Mouse (Mus musculus) lung, adult 2 months (tissue): Measurements from ENCODE around the gene Gsk3a. TPM values are rescaled to one million over a fixed set of nuclear protein-coding genes. Genes with fewer than 3 reads are reported as not detected.
A peak's percentile ranks its signal among the peaks of the same experiment; 100 is the strongest.

ENCODE experiments used
- DNase-seq: peaks from one replicate; pipeline ENCODE4 v3.0.0; 2022
- H3K4me1 ChIP-seq: fragments of 200-500 bp; 2 replicates; pipeline ENCODE4 v1.6.1; 2011; ENCODE audit warnings: low read length; ENCODE audit not compliant: control insufficient read depth, insufficient read depth
- H3K4me3 ChIP-seq: fragments of 200-500 bp; replicated peaks from 2 replicates; pipeline ENCODE3; 2011; ENCODE audit warnings: low read depth, mild to moderate bottlenecking, control low read depth, low read length; ENCODE audit errors: extremely low read depth
- CTCF ChIP-seq: fragments of 200-500 bp; IDR thresholded peaks from 2 replicates; pipeline ENCODE4 v1.5.1; 2011; ENCODE audit warnings: mild to moderate bottlenecking, low read length, control low read depth; ENCODE audit not compliant: insufficient read depth
- POLR2A ChIP-seq: fragments of 200-500 bp; IDR thresholded peaks from 2 replicates; pipeline ENCODE4 v1.6.1; 2011; ENCODE audit warnings: low read depth, mild to moderate bottlenecking, control low read depth, low read length, borderline replicate concordance; ENCODE audit errors: extremely low read depth
- WGBS: fragments of 180-500 bp; shearing (Covaris S2); methylation state at CpG from one replicate; pipeline ENCODE4 v1.1.7; 2018; 5-methylcytosine and 5-hydroxymethylcytosine counted together
- polyA plus RNA-seq: library from polyadenylated mRNA; depleted of rRNA; stranded (reverse); fragments of >200 nt; gene quantifications from 2 replicates; pipeline ENCODE4 v1.2.3, GENCODE M21; 2012

The Gsk3a gene
- polyA plus RNA-seq, 1 experiment = 116 TPM

DNA sequence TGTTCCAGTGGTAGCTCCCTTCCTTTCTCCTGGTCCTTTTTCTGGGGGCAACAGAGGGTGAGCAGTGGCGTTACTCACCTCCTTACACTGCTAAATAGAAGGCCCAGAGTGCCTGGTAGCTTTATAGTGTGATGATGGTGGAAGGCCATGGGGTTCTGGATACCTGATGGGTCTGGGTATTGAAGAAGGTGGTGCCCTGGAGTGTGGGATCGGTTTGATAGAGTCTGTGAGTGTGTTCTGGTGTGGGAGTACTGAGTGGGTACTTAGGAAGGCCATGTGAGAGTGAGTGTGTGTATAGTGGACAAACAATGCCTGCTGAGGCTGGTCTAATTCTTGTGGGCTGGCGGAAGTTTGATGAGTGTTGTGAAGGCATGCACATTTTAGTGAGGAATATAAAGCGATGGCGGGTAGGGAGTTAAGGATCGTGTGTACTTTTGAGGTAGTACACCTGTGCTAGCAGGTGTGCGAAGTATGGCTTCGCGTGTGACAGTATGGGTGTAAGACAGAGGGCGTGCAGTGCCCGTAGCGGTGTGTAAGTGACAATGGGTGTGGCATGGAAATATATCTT lies 43.6 kb upstream of the Gsk3a start:
- TF ChIP-seq POLR2A (no peak), CTCF (no peak)
- H3K4me1 ChIP-seq = peaks cover 42% of the 10 kb centered on the region
- no peak for DNase-seq
- 11% methylated on average over 12 of the region's 12 CpGs for WGBS
- H3K4me3 ChIP-seq = peak overlapping the region; percentile 49

DNA sequence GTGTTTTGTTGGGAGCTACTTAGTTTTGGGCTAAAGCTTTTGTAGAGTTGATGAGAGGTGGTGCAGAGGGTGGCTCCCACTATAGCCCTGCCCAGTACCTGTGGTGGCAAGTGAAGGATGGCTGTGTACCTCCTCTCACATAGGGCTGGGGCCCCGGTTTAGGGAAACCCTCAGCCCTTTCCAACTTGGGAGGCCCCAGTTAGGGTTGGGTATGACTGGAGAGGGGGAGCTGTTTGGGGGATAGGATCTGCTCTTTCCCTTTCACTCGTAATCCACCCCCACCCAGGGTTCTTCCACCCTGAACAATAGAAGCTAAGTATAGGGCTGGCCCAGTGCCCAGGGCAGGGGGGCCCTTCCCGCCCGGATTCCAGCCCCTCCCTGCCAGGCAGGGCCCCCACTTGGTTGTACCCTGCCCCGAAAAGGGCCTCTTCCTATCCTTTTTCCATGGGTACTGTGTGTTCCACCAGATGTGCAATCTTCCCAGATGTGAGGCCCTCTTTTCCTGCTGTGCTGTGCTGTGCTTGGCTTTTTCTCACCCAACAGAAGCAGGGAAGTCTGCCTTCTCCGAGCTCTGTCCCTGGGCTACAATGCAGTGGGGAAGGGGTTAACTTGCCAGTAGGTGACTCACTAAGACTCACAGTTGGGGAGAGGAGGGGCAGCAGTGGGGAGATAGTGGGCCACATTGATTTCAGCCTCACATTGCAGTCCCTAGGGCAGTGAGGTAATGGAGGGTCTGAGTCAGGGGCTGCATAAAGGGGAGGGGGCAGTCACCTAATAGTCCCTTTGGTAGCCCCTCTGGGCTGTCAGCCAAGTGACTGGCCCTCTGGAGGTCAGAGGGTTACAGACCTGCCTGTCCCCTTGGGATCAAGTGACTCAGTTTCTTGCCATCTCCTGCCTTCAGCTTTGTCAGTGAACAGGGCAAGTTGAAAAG lies 42.5 kb upstream of the Gsk3a start:
- Histone ChIP-seq H3K4me3 (peak overlapping the region; percentile 87), H3K4me1 (peaks cover 42% of the 10 kb centered on the region)
- no peak for DNase-seq
- TF ChIP-seq POLR2A (no peak), CTCF (no peak)
- WGBS = 5% methylated on average over 6 of the region's 6 CpGs

DNA sequence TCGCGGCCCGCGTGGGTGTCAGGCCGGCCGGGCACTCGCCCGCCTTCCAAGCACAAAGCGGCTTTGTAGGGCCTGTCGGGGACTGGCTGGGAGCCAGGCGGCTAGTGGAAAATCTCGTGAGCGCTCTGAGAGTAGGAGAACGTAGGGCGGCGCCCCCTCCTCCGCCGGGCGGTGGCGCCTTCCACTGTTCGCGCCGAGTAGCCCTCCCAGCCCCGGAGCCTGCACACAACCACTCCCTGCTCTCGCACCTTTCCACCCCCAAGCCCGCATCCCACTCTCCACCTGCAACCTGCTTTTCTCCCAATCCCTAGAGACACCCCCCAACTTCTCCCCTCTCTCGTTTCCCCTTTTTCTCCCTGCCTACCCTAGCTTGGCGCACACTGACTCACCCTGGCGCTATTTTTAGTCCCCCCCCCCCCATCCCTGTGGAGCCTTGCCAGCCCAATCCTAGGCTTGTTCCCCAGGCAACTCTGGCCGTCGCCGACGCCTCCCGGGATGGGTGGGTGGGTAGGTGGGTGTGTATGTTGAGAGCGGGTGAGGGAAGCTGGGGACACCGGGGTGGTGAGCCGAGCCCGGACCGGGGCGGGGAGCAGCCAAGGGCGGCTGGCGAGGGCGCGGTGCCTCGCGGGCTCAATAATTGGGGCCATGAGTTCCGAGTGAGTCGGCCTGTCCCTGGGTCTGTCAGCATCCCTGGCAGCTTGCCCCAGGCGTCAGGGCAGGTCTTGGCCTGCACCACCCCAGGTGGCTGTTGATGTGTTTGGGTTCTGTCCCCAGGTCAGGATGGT lies 41.6 kb upstream of the Gsk3a start:
- DNase-seq = peak; percentile 72
- peak overlapping the region; percentile 87 for H3K4me3 ChIP-seq
- no peak; the same call in 1 of the 2 replicates for TF ChIP-seq POLR2A
- TF ChIP-seq CTCF = no peak
- WGBS = under 1% methylated on average over 46 of the region's 49 CpGs
- H3K4me1 ChIP-seq = peaks cover 44% of the 10 kb centered on the region

GRCm38 (mm10) chr7:25278341-25279075 lies 40.9 kb upstream of the Gsk3a start:
- Histone ChIP-seq H3K4me3 (peak overlapping the region; percentile 87), H3K4me1 (peaks cover 38% of the 10 kb centered on the region)
- TF ChIP-seq POLR2A = peak; percentile 68; the same call in 1 of the 2 replicates
- TF ChIP-seq CTCF = peak; percentile 66
- peak; percentile 86 for DNase-seq
- 1% methylated on average over 50 of the region's 60 CpGs for WGBS

DNA sequence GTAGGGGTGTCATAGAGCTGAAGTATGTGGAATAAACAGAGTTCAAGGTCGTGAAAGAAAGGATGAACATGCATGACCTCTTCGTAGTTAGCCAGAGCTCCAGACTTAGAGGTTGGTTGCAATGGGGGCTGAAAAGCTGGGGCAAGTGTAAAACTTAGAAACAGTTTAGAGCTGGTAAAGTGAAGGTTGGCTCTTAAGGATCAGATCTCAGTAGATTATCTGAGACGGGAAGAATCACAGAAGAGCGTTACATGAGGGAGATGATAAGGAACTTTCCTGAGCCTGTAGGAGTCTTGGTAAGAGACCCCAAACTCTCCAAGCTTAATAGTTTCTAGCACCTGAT lies 40.3 kb upstream of the Gsk3a start:
- TF ChIP-seq CTCF = no peak
- TF ChIP-seq POLR2A = no peak
- WGBS = 3% methylated on average over 4 of the region's 4 CpGs
- H3K4me3 ChIP-seq = peak overlapping the region; percentile 87
- peaks cover 33% of the 10 kb centered on the region for H3K4me1 ChIP-seq
- no peak for DNase-seq

GRCm38 (mm10) chr7:25277405-25277804 lies 39.8 kb upstream of the Gsk3a start:
- TF ChIP-seq POLR2A (no peak), CTCF (no peak)
- 70% methylated on average over 4 of the region's 4 CpGs for WGBS
- no peak for DNase-seq
- Histone ChIP-seq H3K4me3 (no peak overlapping the region), H3K4me1 (peaks cover 31% of the 10 kb centered on the region)

- Histone ChIP-seq H3K4me1 (peaks cover 21% of the 10 kb centered on the region), H3K4me3 (no peak overlapping the region)
- TF ChIP-seq POLR2A (no peak), CTCF (no peak)
- WGBS = 62% methylated on average over 9 of the region's 9 CpGs
- no peak for DNase-seq
Measured at GRCm38 (mm10) chr7:25275555-25276298, 38.1 kb upstream of the Gsk3a start.

DNA sequence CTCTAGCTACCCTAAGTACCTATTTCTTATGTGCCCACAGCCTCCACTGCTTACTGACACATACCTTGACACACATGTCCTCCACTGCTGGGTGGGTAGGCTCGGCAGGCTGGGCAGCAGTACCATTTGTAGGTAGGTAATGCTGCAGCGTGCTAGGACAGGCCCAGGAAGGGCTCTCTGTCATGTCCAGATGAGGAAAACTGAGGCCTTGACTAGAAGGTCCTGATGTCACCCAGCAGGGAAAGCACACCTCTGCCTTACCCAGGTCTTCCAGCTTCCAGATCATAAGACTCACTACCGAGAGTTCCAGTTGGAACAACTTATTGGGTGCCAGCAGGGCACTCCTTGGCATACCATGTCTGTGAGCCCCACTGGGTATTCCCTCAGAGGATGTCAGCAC lies 37.3 kb upstream of the Gsk3a start:
- WGBS = 84% methylated on average over 3 of the region's 3 CpGs
- no peak for TF ChIP-seq POLR2A
- no peak for TF ChIP-seq CTCF
- Histone ChIP-seq H3K4me3 (no peak overlapping the region), H3K4me1 (peaks cover 15% of the 10 kb centered on the region)
- no peak for DNase-seq
